Mouse (Mus musculus) cerebellum, postnatal 4 days (tissue): Measurements from ENCODE around the gene Tnfaip6.

Source experiments
- DNase-seq, 2 experiments: peaks; one replicate each; pipeline ENCODE4 v3.0.0; 2022; ENCODE audit warnings: low spot score in 2 of 2, mixed read lengths in 1 of 2

Tnfaip6 gene

GRCm38 (mm10) chr2:52052335-52052734 lies 14.5 kb downstream of the Tnfaip6 start:
- DNase-seq = no peak

GRCm38 (mm10) chr2:52053502-52053901 lies 15.7 kb downstream of the Tnfaip6 start:
- DNase-seq = no peak

- DNase-seq = no peak
Observed at GRCm38 (mm10) chr2:52055616-52056015, 17.8 kb downstream of the Tnfaip6 start.

- no peak for DNase-seq
Observed at GRCm38 (mm10) chr2:52057099-52057498, 19.3 kb downstream of the Tnfaip6 start.

GRCm38 (mm10) chr2:52057681-52058080 lies 19.9 kb downstream of the Tnfaip6 start:
- no peak for DNase-seq

- no peak for DNase-seq
Observed at GRCm38 (mm10) chr2:52068641-52069040, 30.8 kb downstream of the Tnfaip6 start.

GRCm38 (mm10) chr2:52070816-52071215 lies 33.0 kb downstream of the Tnfaip6 start:
- no peak for DNase-seq

GRCm38 (mm10) chr2:52071241-52071991 lies 33.6 kb downstream of the Tnfaip6 start:
- DNase-seq = no peak

GRCm38 (mm10) chr2:52072065-52072490 lies 34.3 kb downstream of the Tnfaip6 start:
- peak in 1 of 2 experiments; percentile 5 for DNase-seq

GRCm38 (mm10) chr2:52072491-52073140 lies 34.8 kb downstream of the Tnfaip6 start, which contains the start of gene Rif1:
TSS of gene Rif1 (plus strand) at chr2:52072832.
- peak; percentile 63 to 85 for DNase-seq

GRCm38 (mm10) chr2:52073141-52073904 lies 35.5 kb downstream of the Tnfaip6 start:
- no peak for DNase-seq

GRCm38 (mm10) chr2:52078666-52079065 lies 40.9 kb downstream of the Tnfaip6 start:
- no peak for DNase-seq

- no peak for DNase-seq
Observed at GRCm38 (mm10) chr2:52084013-52084412, 46.2 kb downstream of the Tnfaip6 start.

GRCm38 (mm10) chr2:52084571-52084970 lies 46.8 kb downstream of the Tnfaip6 start:
- no peak for DNase-seq
